In the genomic region with DNA sequence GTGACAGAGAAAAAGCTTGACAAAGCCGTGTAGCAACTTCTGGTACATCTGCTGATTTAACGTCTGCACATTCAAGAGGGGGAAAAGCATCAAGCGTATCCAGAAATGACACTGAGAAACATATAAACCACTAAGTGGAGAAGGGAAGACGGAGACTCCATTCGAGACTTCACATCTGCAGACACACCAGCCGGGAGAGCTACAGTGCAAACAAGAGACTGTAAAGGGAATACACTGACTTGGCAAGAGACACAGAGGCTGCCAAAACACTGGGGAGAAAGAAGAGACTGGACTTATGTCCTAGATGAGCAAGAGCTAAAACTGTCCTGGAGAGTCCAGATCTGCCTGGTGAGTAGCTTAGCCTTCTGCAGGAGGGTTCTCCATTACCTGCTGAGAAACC, we compare ENCODE assay signal across 18 mouse cellular contexts.
"Had no signal": no experiment of that assay in that cellular context is flagged by ENCODE, and none has a peak within 500 bp of the region (broad histone marks: within the 10 kb centered on the region; RNA-seq: fewer than 3 reads in every experiment).

No protein-coding gene starts in this region.

- H3K9ac ChIP-seq: liver, embryonic 13.5 days; liver, embryonic 15.5 days; liver, postnatal 0 days; lung, embryonic 15.5 days; midbrain, embryonic 12.5 days; midbrain, embryonic 15.5 days; neural tube, embryonic 12.5 days; stomach, embryonic 15.5 days had no signal

- H3K27me3 ChIP-seq: lung, embryonic 15.5 days; midbrain, embryonic 12.5 days; midbrain, embryonic 15.5 days; neural tube, embryonic 12.5 days; stomach, embryonic 15.5 days had no signal

- H3K27ac ChIP-seq: liver, embryonic 13.5 days; liver, embryonic 15.5 days; lung, embryonic 15.5 days; macrophage; midbrain, embryonic 12.5 days; midbrain, embryonic 15.5 days; neural tube, embryonic 12.5 days; stomach, postnatal 0 days had no signal

- ATAC-seq: liver, postnatal 0 days; lung, postnatal 0 days had no signal

- H3K4me2 ChIP-seq: liver, embryonic 11.5 days; liver, embryonic 13.5 days; liver, embryonic 15.5 days; lung, embryonic 15.5 days; midbrain, embryonic 12.5 days; midbrain, embryonic 15.5 days; stomach, embryonic 15.5 days had no signal

- H3K9me3 ChIP-seq: liver, embryonic 13.5 days; liver, embryonic 15.5 days; lung, embryonic 15.5 days; midbrain, embryonic 12.5 days; midbrain, embryonic 15.5 days; stomach, embryonic 15.5 days had no signal

- H3K36me3 ChIP-seq: liver, embryonic 13.5 days; liver, embryonic 15.5 days; lung, embryonic 15.5 days; midbrain, embryonic 12.5 days; midbrain, embryonic 15.5 days; neural tube, embryonic 12.5 days; stomach, embryonic 15.5 days had no signal

- H3K4me1 ChIP-seq: liver, embryonic 13.5 days; liver, embryonic 15.5 days had no signal

- DNase-seq: liver, embryonic 13.5 days; liver, postnatal 0 days; lung, adult 2 months; right cerebral cortex, postnatal 14 days; thymus, adult 2 months; thymus, postnatal 25 days; thymus, postnatal 4 days had no signal

- H3K4me3 ChIP-seq: liver, embryonic 13.5 days; liver, embryonic 15.5 days; lung, embryonic 15.5 days; megakaryocyte, embryonic 14.5 days; midbrain, embryonic 12.5 days; midbrain, embryonic 15.5 days; neural tube, embryonic 12.5 days; stomach, embryonic 15.5 days had no signal
